ENCODE assay signal across 32 mouse cellular contexts in genomic region chr10:21265188-21265587, GRCm38 (mm10). TPM values are rescaled to one million over a fixed set of nuclear protein-coding genes. Genes with fewer than 3 reads are reported as not detected.
DNase-seq lines count a peak whose midpoint lies in the region; ATAC-seq and TF ChIP-seq lines count a peak whose summit lies in the region.
"Had no signal": no experiment of that assay in that cellular context is flagged by ENCODE, and none has a peak within 500 bp of the region (broad histone marks: within the 10 kb centered on the region; RNA-seq: fewer than 3 reads in every experiment).

No protein-coding gene starts in this region.

- peak; percentile 48 to 59 for DNase-seq in spleen, postnatal 4 days (ENCODE audit: low spot score in 2 of 2)
- no peak for DNase-seq in spleen, postnatal 14 days (ENCODE audit: low spot score in 2 of 2)
- peak in 1 of 3 experiments; percentile 49 for DNase-seq in liver, embryonic 14.5 days (ENCODE audit: low read depth in 3 of 3, low spot score in 3 of 3)
- no peak for DNase-seq in cerebellum, postnatal 14 days
- DNase-seq in adipocyte (ENCODE audit: low spot score) = no peak
- DNase-seq: adrenal gland, adult 8-10 months; cerebellum, adult 18-20 months; cerebellum, postnatal 10 days; forebrain, postnatal 0 days; gastrocnemius, postnatal 25 days; heart, adult 11 months; heart, postnatal 4 days; kidney, adult 8-10 months; kidney, postnatal 10 days; layer of hippocampus, adult 9-11 months; right cerebral cortex, adult 18-20 months; spleen, adult 18-20 months; thymus, adult 2 months; thymus, postnatal 36 days had no signal

- peak overlapping the region; percentile 60 for H3K27ac ChIP-seq in liver, embryonic 14.5 days
- H3K27ac ChIP-seq: hindbrain, embryonic 13.5 days; limb, embryonic 10.5 days; limb, embryonic 15.5 days; macrophage; neural tube, embryonic 12.5 days had no signal

- no peak for ATAC-seq in erythroblast, adult 5-6 weeks (replicated peaks; ENCODE audit: low FRiP score, poor library complexity, severe bottlenecking)
- ATAC-seq in liver, embryonic 14.5 days (ENCODE audit: insufficient read depth) = no peak
- ATAC-seq in megakaryocyte-erythroid progenitor cell, adult 5-6 weeks (replicated peaks; ENCODE audit: low FRiP score, low TSS enrichment, poor library complexity, severe bottlenecking) = peak; percentile 61
- ATAC-seq: activated CD4-positive, CD25-positive, alpha-beta regulatory T cell, adult 4 months; forebrain, postnatal 0 days; intestine, embryonic 16.5 days had no signal

- H3K27me3 ChIP-seq in erythroblast, embryonic 14.5 days (ENCODE audit: control insufficient read depth) = no peaks in the 10 kb centered on the region
- H3K27me3 ChIP-seq in liver, embryonic 14.5 days (ENCODE audit: control insufficient read depth, insufficient read depth, low read length) = no peaks in the 10 kb centered on the region
- H3K27me3 ChIP-seq: hindbrain, embryonic 13.5 days; limb, embryonic 15.5 days; neural tube, embryonic 12.5 days had no signal

- no peak overlapping the region; the same call in 1 of the 2 replicates for H3K9ac ChIP-seq in liver, embryonic 14.5 days (replicated peaks)
- H3K9ac ChIP-seq: forebrain, postnatal 0 days; hindbrain, embryonic 13.5 days; limb, embryonic 15.5 days; neural tube, embryonic 12.5 days had no signal

- TF ChIP-seq EP300 in liver, embryonic 14.5 days (IDR thresholded peaks at IDR 0.05; ENCODE audit: low read depth) = 0 out of 2 replicates have a peak, but pooled peaks have one; percentile 17

- no peaks in the 10 kb centered on the region for H3K9me3 ChIP-seq in erythroblast, embryonic 14.5 days (ENCODE audit: control insufficient read depth, low read length)
- H3K9me3 ChIP-seq in liver, embryonic 14.5 days (ENCODE audit: control insufficient read depth, low read length) = no peaks in the 10 kb centered on the region
- H3K9me3 ChIP-seq: hindbrain, embryonic 13.5 days; limb, embryonic 10.5 days; limb, embryonic 15.5 days; neural tube, embryonic 12.5 days had no signal

- H3K4me1 ChIP-seq in erythroblast, embryonic 14.5 days (ENCODE audit: control insufficient read depth) = peaks cover 92% of the 10 kb centered on the region
- peaks cover 67% of the 10 kb centered on the region in 2 experiments for H3K4me1 ChIP-seq in liver, embryonic 14.5 days (replicated peaks; ENCODE audit: control insufficient read depth in 2 of 2, insufficient read depth in 2 of 2, low read length in 1 of 2)
- H3K4me1 ChIP-seq: hindbrain, embryonic 13.5 days; limb, embryonic 10.5 days; limb, embryonic 15.5 days; neural tube, embryonic 12.5 days had no signal

- peaks cover 2% of the 10 kb centered on the region; the same call in 1 of the 2 replicates for H3K36me3 ChIP-seq in erythroblast, embryonic 14.5 days (ENCODE audit: control insufficient read depth)
- H3K36me3 ChIP-seq in liver, embryonic 14.5 days (replicated peaks; ENCODE audit: control insufficient read depth, insufficient read depth, low read depth) = no peaks in the 10 kb centered on the region
- H3K36me3 ChIP-seq: hindbrain, embryonic 13.5 days; limb, embryonic 10.5 days; limb, embryonic 15.5 days; neural tube, embryonic 12.5 days had no signal

- TF ChIP-seq CTCF in liver, embryonic 14.5 days (IDR thresholded peaks at IDR 0.05; ENCODE audit: low read depth) = no peak

- H3K4me3 ChIP-seq in erythroblast, embryonic 14.5 days (replicated peaks) = peak overlapping the region; percentile 17
- no peak overlapping the region for H3K4me3 ChIP-seq in liver, embryonic 14.5 days (ENCODE audit: insufficient read depth in 1 of 2, low read depth in 2 of 2, low read length in 2 of 2)
- H3K4me3 ChIP-seq: hindbrain, embryonic 13.5 days; limb, embryonic 10.5 days; limb, embryonic 15.5 days; myocyte; neural tube, embryonic 12.5 days had no signal

- H3K4me2 ChIP-seq in liver, embryonic 14.5 days (ENCODE audit: low read depth) = peak overlapping the region; percentile 39
- H3K4me2 ChIP-seq: heart, embryonic 11.5 days; hindbrain, embryonic 13.5 days; limb, embryonic 15.5 days; midbrain, embryonic 11.5 days; neural tube, embryonic 12.5 days had no signal

- WGBS in liver, embryonic 14.5 days (ENCODE audit: insufficient replicate concordance) = 33% methylated on average over 11 of the region's 11 CpGs

RNA-seq across cellular contexts. Expression of gene Hbs1l, which starts 30.6 kb away (rescaled TPM):
- polyA plus RNA-seq in erythroblast, embryonic 14.5 days (2012) = 1.4 and 4.3 TPM in 2 replicates
- 42.3 and 66.0 TPM in 2 replicates for total RNA-seq in erythroblast, adult 5-6 weeks (2015; ENCODE audit: low replicate concordance)
- total RNA-seq in erythroblast, adult 5-6 weeks (2017; ENCODE audit: low replicate concordance) = 69.5 and 91.7 TPM in 2 replicates
- polyA plus RNA-seq in liver, embryonic 14.5 days (2012; rRNA removed) = 13.5 and 18.0 TPM in 2 replicates
- polyA plus RNA-seq in liver, embryonic 14.5 days (2014; fragmentation: Nextera tagmentation; extraction: Ambion mirVana) = 56.1 and 61.8 TPM in 2 replicates
- 81.6 and 95.5 TPM in 2 replicates for total RNA-seq in megakaryocyte-erythroid progenitor cell, adult 5-6 weeks (2014; fragmentation: Nextera tagmentation)
- total RNA-seq in megakaryocyte-erythroid progenitor cell, adult 5-6 weeks (2017) = 106 and 108 TPM in 2 replicates

Comparison
In these comparisons a context has a peak if more than half of its experiments do, and no peak if none do; other contexts are left out.
1. DNase-seq: peak in spleen, postnatal 4 days (2 of 2); none in spleen, postnatal 14 days (0 of 2), cerebellum, postnatal 14 days (0 of 2) and adipocyte (single experiment).